Mouse (Mus musculus) forebrain, embryonic 11.5 days (tissue): ENCODE data around the gene Xpc. TPM values are rescaled to one million over a fixed set of nuclear protein-coding genes. Genes with fewer than 3 reads are reported as not detected.

Source experiments
- ATAC-seq: fragments of 200-750 bp; cut with Nextera tagmentation; replicated peaks from 2 replicates; pipeline ENCODE4 v1.8.0; 2017; ENCODE audit warnings: moderate TSS enrichment; ENCODE audit not compliant: low FRiP score
- DNase-seq: peaks from one replicate; pipeline ENCODE4 v3.0.0-alpha.2; 2017; ENCODE audit warnings: low spot score
- H3K27ac ChIP-seq: fragments of 300-500 bp; sonication (generic); 2 replicates; pipeline ENCODE4 v1.5.1; 2014; ENCODE audit warnings: low read depth, low read length
- H3K27me3 ChIP-seq: fragments of 300-500 bp; sonication (generic); 2 replicates; pipeline ENCODE4 v1.6.1; 2014; ENCODE audit warnings: mild to moderate bottlenecking, low read length, mixed read lengths; ENCODE audit not compliant: control insufficient read depth, insufficient read depth
- H3K36me3 ChIP-seq: fragments of 300-500 bp; sonication (generic); 2 replicates; pipeline ENCODE4 v1.6.1; 2014; ENCODE audit warnings: mild to moderate bottlenecking, low read length, moderate library complexity, mixed read lengths; ENCODE audit not compliant: control insufficient read depth, insufficient read depth
- H3K4me1 ChIP-seq: fragments of 300-500 bp; sonication (generic); replicated peaks from 2 replicates; pipeline ENCODE4 v1.6.1; 2014; ENCODE audit warnings: low read length, mixed read lengths; ENCODE audit not compliant: control insufficient read depth, insufficient read depth
- H3K4me2 ChIP-seq: fragments of 300-500 bp; sonication (generic); 2 replicates; pipeline ENCODE4 v1.6.1; 2014; ENCODE audit warnings: low read depth, mild to moderate bottlenecking, low read length, moderate library complexity, mixed read lengths; ENCODE audit not compliant: severe bottlenecking
- H3K4me3 ChIP-seq: fragments of 300-500 bp; sonication (generic); 2 replicates; pipeline ENCODE4 v1.5.1; 2014; ENCODE audit warnings: low read depth, low read length
- H3K9ac ChIP-seq: fragments of 300-500 bp; sonication (generic); 2 replicates; pipeline ENCODE4 v1.6.1; 2014; ENCODE audit warnings: low read length
- H3K9me3 ChIP-seq: fragments of 300-500 bp; sonication (generic); 2 replicates; pipeline ENCODE4 v1.6.1; 2016; ENCODE audit warnings: low read length, mixed read lengths; ENCODE audit not compliant: control insufficient read depth
- WGBS: fragments of 180-500 bp; shearing (Covaris S2); extraction: QIAGEN DNeasy Blood & Tissue Kit; methylation state at CpG from one replicate; pipeline ENCODE4 v1.1.7; 2014; 5-methylcytosine and 5-hydroxymethylcytosine counted together
- polyA plus RNA-seq: library from polyadenylated mRNA; unstranded; fragments of >200 nt; fragmentation: Nextera tagmentation; extraction: Ambion mirVana; gene quantifications from 2 replicates; pipeline ENCODE4 v1.2.1, GENCODE M21; 2014

The Xpc gene
- polyA plus RNA-seq, 1 experiment from 2014 or later: 22.5 TPM

DNA sequence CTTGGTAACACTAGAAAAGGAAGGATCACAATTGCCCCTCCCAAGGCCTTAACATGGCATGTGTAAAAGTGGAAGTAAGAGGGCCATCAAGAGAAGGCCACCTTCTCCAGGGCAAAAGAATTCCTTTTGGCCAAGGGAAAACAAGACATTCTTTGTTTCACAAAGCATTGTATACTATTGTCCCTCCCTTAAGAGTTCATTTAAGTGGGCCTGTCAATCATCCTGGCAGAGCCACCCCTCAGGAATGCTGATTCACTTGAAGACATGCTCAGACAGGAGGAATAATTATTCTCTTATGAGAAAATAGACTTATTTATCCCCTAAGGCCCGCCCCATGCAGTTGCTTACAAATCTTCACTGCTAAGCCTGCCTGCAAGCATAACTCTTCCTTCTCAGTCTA is 63.6 kb downstream of the Xpc start:
- no peaks in the 10 kb centered on the region for H3K4me1 ChIP-seq
- H3K36me3 ChIP-seq: no peaks in the 10 kb centered on the region
- 74% methylated on average over 1 of the region's 1 CpGs for WGBS
- H3K9ac ChIP-seq: no peak overlapping the region
- no peaks in the 10 kb centered on the region for H3K9me3 ChIP-seq
- ATAC-seq: no peak
- H3K27me3 ChIP-seq: no peaks in the 10 kb centered on the region
- no peak overlapping the region for H3K4me3 ChIP-seq
- no peak overlapping the region for H3K4me2 ChIP-seq
- no peak for DNase-seq
- no peak overlapping the region for H3K27ac ChIP-seq

DNA sequence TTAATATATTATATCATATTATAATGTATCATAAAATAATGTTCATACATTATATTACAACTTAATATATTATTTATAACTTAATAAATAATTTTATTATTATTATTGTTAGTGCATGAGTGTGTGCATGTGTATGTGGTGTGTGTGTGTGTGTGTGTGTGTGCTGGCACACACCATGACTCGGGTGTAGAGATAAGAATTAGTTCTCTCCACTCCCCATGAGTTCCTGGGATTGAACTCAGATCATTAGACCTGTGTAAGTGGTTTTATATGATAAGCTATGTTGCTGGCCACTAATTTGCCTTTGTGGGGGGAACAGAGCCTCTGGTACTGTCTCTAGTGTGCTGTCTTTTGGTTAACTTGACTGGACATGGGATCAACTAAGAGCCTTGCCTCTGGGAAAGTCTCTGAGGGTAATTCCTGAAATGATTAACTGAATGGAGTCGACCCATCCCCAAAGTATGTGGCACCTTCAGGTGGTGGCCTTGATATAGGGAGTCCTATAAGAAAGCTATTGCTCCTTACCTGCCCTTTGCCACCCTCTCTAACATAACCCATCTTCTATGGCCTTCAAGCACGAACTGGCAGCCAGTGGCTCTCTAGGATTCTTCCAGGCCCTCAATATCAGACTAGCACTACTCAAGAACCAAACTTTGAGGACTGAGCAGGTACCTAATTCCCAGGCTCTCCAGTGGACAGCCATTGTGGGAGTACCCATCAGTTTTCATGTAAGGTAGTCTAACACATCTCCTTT is 66.0 kb downstream of the Xpc start:
- H3K4me3 ChIP-seq: no peak overlapping the region
- H3K4me2 ChIP-seq: no peak overlapping the region
- WGBS: 57% methylated on average over 3 of the region's 3 CpGs
- H3K27me3 ChIP-seq: no peaks in the 10 kb centered on the region
- H3K9me3 ChIP-seq: no peaks in the 10 kb centered on the region
- no peak overlapping the region for H3K9ac ChIP-seq
- H3K36me3 ChIP-seq: no peaks in the 10 kb centered on the region
- ATAC-seq: no peak
- no peak overlapping the region for H3K27ac ChIP-seq
- no peak for DNase-seq
- no peaks in the 10 kb centered on the region for H3K4me1 ChIP-seq

DNA sequence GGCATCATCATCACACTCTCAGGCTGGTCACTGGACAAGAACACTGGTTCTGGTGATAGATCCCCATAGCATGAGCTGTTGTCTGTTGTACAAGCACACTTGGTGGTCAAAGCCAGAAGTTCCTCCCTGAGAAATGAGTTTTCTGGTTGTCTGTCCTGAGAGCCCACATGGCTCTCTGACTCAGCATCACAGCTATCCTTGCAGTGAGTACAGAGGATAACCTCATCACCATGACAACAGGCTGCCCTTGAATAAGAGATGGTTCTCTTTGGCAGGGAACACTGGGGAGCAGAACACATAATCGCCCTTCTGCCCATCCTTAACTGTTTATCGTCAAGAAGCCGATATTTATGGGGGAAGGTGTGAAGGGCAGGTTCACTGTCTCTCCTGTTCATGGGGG is 70.4 kb downstream of the Xpc start:
- H3K4me3 ChIP-seq: no peak overlapping the region
- 77% methylated on average over 3 of the region's 3 CpGs for WGBS
- ATAC-seq (no peak), DNase-seq (no peak)
- no peak overlapping the region for H3K4me2 ChIP-seq
- H3K36me3 ChIP-seq: no peaks in the 10 kb centered on the region
- no peak overlapping the region for H3K27ac ChIP-seq
- H3K9ac ChIP-seq: no peak overlapping the region
- no peaks in the 10 kb centered on the region for H3K27me3 ChIP-seq
- no peaks in the 10 kb centered on the region for H3K9me3 ChIP-seq
- no peaks in the 10 kb centered on the region for H3K4me1 ChIP-seq

DNA sequence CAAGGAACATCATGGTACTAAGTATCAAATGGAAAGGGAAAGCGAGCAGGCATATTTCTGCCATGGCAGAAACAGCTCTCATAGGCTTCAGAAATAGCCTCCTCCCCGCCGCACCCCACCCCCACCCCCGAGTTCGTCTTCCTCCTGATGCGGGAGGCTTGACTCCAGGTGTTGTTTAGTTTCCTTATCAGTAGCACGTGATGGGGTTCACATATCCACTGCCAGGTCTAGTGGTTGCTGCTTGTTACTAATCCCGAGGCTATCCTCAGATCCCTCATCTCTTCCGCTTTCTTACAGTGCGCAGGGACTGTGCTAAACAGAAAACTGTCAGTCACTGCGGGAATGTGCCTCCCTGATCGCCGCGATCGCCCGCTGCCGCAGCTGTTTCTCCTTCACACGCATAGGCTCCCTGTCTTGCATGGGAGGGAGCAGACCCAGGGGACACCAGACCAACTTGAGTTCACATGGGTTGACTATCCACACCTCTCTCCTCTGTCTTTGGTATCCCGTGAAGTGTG is 74.5 kb downstream of the Xpc start:
- 5% methylated on average over 19 of the region's 19 CpGs for WGBS
- ATAC-seq: peak; percentile 49
- no peak overlapping the region for H3K27ac ChIP-seq
- peak overlapping the region; percentile 45 for H3K9ac ChIP-seq
- no peak for DNase-seq
- no peaks in the 10 kb centered on the region for H3K9me3 ChIP-seq
- peak overlapping the region; percentile 57 for H3K4me3 ChIP-seq
- no peaks in the 10 kb centered on the region for H3K27me3 ChIP-seq
- H3K4me1 ChIP-seq: no peaks in the 10 kb centered on the region
- no peaks in the 10 kb centered on the region for H3K36me3 ChIP-seq
- H3K4me2 ChIP-seq: peak overlapping the region; percentile 91

DNA sequence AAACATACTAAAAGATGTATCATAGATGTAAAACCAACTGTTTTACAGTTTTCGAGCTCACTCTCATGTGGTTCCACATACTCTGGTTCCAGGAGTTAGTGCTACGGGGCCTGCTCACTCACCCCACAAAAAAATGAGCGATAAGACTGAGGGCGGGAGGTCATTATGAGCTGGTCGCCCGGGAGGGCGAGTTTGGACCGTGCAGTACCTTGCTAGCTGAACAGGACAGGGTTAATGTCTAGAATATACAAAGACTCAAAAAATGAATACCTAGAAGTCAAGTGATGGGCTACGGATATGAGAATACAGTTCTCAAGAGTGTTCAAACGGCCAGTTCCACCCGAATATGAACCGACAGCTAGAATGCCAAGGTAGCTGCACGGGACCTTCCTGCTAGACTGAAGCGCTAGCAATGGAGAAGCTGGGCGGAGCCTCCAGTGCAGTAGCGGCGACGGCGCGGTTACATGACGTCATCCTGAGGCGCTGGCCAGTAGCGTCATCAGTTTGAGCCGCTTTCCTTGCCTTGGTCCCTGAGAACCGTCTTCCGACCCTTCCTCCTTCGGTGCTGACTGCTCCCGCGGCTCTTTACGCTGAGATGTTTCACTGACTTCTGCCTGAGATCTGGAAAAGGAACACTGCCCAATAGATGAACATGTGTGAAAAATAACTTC is 75.1 kb downstream of the Xpc start:
- Histone ChIP-seq H3K4me1 (no peaks in the 10 kb centered on the region), H3K4me2 (peak overlapping the region; percentile 91), H3K36me3 (no peaks in the 10 kb centered on the region), H3K27ac (no peak overlapping the region), H3K4me3 (peak overlapping the region; percentile 57), H3K9ac (peak overlapping the region; percentile 45), H3K27me3 (no peaks in the 10 kb centered on the region), H3K9me3 (no peaks in the 10 kb centered on the region)
- DNase-seq (peak; percentile 97), ATAC-seq (peak; percentile 95)
- WGBS: 3% methylated on average over 30 of the region's 30 CpGs

Other genes with a start within 250 kb of the Xpc start
- 13.7 and 15.0 TPM in 2 replicates for gene Wnt7a, start 104.5 kb downstream of the Xpc start, polyA plus RNA-seq
- 29.6 and 32.8 TPM in 2 replicates for gene Chchd4, start 42.3 kb downstream of the Xpc start, polyA plus RNA-seq
- gene Tmem43, start 42.2 kb downstream of the Xpc start, polyA plus RNA-seq: 71.0 and 76.5 TPM in 2 replicates
- 324 and 325 TPM in 2 replicates for gene Lsm3, start within 50 bp of the Xpc start, polyA plus RNA-seq
- 44.2 and 49.3 TPM in 2 replicates for gene Slc6a6, start 168.2 kb upstream of the Xpc start, polyA plus RNA-seq